Mouse (Mus musculus) kidney, postnatal 36 days (tissue): ENCODE data around the gene Gm49776.
"Not testable (repeated sequence)": the region's sequence is repeated elsewhere in the genome, so short reads cannot be mapped to it uniquely, and the experiment has no call there.

Experiments
- DNase-seq, 2 experiments: peaks; one replicate each; pipeline ENCODE4 v3.0.0; 2021 to 2022; ENCODE audit warnings: mixed read lengths in 2 of 2

Gene Gm49776

GRCm38 (mm10) chr16:18200062-18200461 is 58.1 kb downstream of the Gm49776 start:
- DNase-seq: no peak

DNA sequence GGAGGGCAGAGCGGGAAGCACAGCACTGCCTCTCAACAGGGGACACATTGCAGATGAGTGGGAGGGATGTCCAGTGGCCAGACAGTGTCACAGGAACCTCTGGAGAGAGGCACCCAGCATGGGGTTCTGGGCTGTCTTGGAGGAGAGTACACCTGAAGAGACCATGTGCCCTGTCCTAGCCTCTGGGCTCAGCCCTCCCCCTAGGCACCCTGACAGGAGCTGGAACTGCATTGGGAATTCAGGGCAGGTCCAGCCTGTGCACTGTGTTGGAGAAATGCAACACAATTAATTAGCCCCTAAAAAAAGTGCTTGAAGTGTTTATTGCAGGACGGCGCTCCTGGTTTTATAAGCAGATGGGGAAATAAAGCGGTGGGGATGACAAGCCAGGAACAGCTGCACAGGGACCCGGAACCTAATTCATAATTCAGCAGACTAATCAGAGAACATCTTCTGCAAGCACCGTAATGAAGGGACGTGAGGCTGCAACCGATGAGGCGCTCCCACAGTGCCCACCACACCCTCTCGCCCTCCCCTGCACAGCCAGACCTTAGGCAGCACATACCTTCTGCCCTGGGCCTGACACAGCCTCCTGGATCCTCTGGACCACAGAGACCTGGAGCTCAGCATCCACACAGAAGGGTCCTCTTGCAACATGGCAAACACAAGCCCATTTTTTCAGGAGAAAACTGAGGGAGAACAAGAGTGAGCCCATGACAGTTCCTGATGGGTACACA is 59.6 kb downstream of the Gm49776 start:
- DNase-seq: no peak

DNA sequence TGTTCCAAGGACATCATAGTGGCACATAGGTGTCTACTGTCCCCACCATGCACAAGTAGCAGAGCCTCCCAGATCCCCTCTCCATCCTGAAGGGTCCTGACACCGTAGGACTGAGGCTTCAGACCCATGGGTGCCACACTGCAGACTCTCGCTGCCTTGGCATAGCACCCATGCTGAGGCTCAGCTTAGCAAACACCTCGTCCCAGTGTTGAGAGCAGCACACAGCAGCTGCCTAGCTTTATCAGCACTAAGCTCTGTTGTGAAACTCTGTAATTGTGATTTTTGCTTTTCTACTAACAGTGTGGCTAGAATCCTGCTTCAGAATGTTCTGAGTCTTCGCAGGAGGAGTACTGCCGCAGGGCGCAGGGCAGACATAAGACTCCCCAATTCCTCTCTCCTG is 60.2 kb downstream of the Gm49776 start:
- no peak for DNase-seq

DNA sequence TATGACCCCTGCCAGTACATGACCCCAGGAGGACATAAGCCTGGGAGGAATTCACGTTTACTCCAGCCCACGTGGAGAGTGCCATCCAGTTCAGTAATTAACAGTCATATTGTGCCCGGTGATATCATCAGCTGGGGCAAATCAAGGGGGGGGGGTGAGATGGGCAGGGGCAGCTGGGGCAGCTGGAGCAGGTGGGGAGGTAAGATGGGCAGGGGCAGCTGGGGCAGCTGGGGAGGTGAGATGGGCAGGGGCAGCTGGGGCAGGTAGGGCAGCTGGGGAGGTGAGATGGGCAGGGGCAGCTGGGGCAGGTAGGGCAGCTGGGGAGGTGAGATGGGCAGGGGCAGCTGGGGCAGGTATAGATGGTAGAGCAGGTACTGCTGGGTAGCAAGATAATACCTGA is 62.6 kb downstream of the Gm49776 start:
- DNase-seq: not testable (repeated sequence)
